Comparison of ENCODE assay signal across 8 mouse cellular contexts in genomic region chr15:31452336-31453097, GRCm38 (mm10). TPM values are rescaled to one million over a fixed set of nuclear protein-coding genes. Genes with fewer than 3 reads are reported as not detected.
DNase-seq lines count a peak whose midpoint lies in the region; ATAC-seq and TF ChIP-seq lines count a peak whose summit lies in the region.

No protein-coding gene starts in this region.

- 0 out of 2 replicates have a peak, but pooled peaks have one; percentile 5 for ATAC-seq in granulocyte monocyte progenitor cell, adult 5-6 weeks (replicated peaks; ENCODE audit: poor library complexity, severe bottlenecking)
- ATAC-seq in liver, embryonic 16.5 days (ENCODE audit: low read depth) = no peak
- no peak for ATAC-seq in activated CD4-positive, CD25-positive, alpha-beta regulatory T cell, adult 4 months

- no peak overlapping the region for H3K27ac ChIP-seq in liver, embryonic 16.5 days (ENCODE audit: low read length)

- H3K4me2 ChIP-seq in liver, embryonic 16.5 days (ENCODE audit: low read depth, low read length) = peak overlapping the region; percentile 90

- H3K9me3 ChIP-seq in liver, embryonic 16.5 days (replicated peaks; ENCODE audit: control insufficient read depth, low read length) = no peaks in the 10 kb centered on the region

- no peak for TF ChIP-seq CTCF in C2C12 (IDR thresholded peaks at IDR 0.05; ENCODE audit: control insufficient read depth, insufficient read depth, insufficient read length)

- intact Hi-C loops in left cerebral cortex, postnatal 36 days (cut with DNase I) = no loop called here

- H3K9ac ChIP-seq in liver, embryonic 16.5 days (ENCODE audit: low read depth, low read length) = peak overlapping the region; percentile 73; the same call in 1 of the 2 replicates

- H3K4me1 ChIP-seq in liver, embryonic 16.5 days (ENCODE audit: control insufficient read depth, low read depth, low read length) = peaks cover 17% of the 10 kb centered on the region

- H3K4me3 ChIP-seq in C2C12 (ENCODE audit: insufficient read depth, poor library complexity, severe bottlenecking) = no peak overlapping the region
- peak overlapping the region; percentile 73 for H3K4me3 ChIP-seq in liver, embryonic 16.5 days (ENCODE audit: low read depth, low read length)

- peak overlapping the region; percentile 30 for H3ac ChIP-seq in C2C12 (ENCODE audit: control insufficient read depth, insufficient read length, low read depth)

- 33% methylated on average over 18 of the region's 18 CpGs for WGBS in liver, embryonic 16.5 days (ENCODE audit: insufficient replicate concordance)

- no peaks in the 10 kb centered on the region for H3K79me2 ChIP-seq in C2C12 (ENCODE audit: control insufficient read depth, insufficient read depth)

- H3K36me3 ChIP-seq in C2C12 (ENCODE audit: control insufficient read depth, insufficient read depth) = peaks cover 16% of the 10 kb centered on the region
- 0 out of 2 replicates have a peak, but pooled peaks cover 2% of the 10 kb centered on the region for H3K36me3 ChIP-seq in liver, embryonic 16.5 days (ENCODE audit: control insufficient read depth, insufficient read depth)

- DNase-seq in 416B (ENCODE audit: low read depth) = peak; percentile 57
- no peak for DNase-seq in thymus, adult 18-20 months
- no peak for DNase-seq in T-cell, adult 2 months (ENCODE audit: low spot score)
- no peak for DNase-seq in left cerebral cortex, postnatal 36 days (ENCODE audit: low spot score in 2 of 2)

- H3K27me3 ChIP-seq in C2C12 (ENCODE audit: control insufficient read depth, insufficient read depth, insufficient read length) = no peaks in the 10 kb centered on the region
- no peaks in the 10 kb centered on the region for H3K27me3 ChIP-seq in liver, embryonic 16.5 days (ENCODE audit: control insufficient read depth, insufficient read depth, low read depth, low read length)

- no peaks in the 10 kb centered on the region for H3K79me3 ChIP-seq in C2C12 (ENCODE audit: low read depth)

TF ChIP-seq in C2C12, 6 proteins besides CTCF, POLR2A, EP300 and RAD21:
- TF ChIP-seq MYOG (IDR thresholded peaks at IDR 0.05; ENCODE audit: control insufficient read depth, extremely low read depth, insufficient read length) (no peak), USF1 (IDR thresholded peaks at IDR 0.05; ENCODE audit: low read depth) (no peak), CEBPB (IDR thresholded peaks at IDR 0.05; ENCODE audit: low read depth) (no peak), MAX (IDR thresholded peaks at IDR 0.05) (no peak), FOSL1 (IDR thresholded peaks at IDR 0.05; ENCODE audit: insufficient read depth, low read length, poor library complexity, severe bottlenecking) (no peak), MYOD1 (IDR thresholded peaks at IDR 0.05; ENCODE audit: control insufficient read depth, insufficient read length, low read depth) (no peak)

RNA-seq across cellular contexts. Expression of gene Ropn1l, which starts 1.0 kb away (rescaled TPM):
- polyA plus RNA-seq in C2C12 (2012; fragmentation: generic; extraction: Trizol) = 3.7 TPM
- total RNA-seq in granulocyte monocyte progenitor cell, adult 5-6 weeks (2014; fragmentation: Nextera tagmentation) = 1.9 and 6.3 TPM in 2 replicates
- total RNA-seq in granulocyte monocyte progenitor cell, adult 5-6 weeks (2017) = not detected in 2 replicates
- 2.2 and 2.6 TPM in 2 replicates for polyA plus RNA-seq in liver, embryonic 16.5 days (2015; fragmentation: Nextera tagmentation; extraction: Ambion mirVana)
- 1 to 10 TPM in 1 of 2 experiments, under 1 TPM in 1; 0.94 to 1.3 TPM for polyA plus RNA-seq in activated CD4-positive, CD25-positive, alpha-beta regulatory T cell, adult 4 months (2017; shearing (Covaris generic))
- total RNA-seq in left cerebral cortex, postnatal 36 days (2021) = under 1 TPM; 0.57 to 0.79 TPM
